Mouse (Mus musculus): ENCODE measurements around the gene Rnf34. TPM values are rescaled to one million over a fixed set of nuclear protein-coding genes. Genes with fewer than 3 reads are reported as not detected.

Rnf34 gene
- total and polyA plus RNA-seq, 2 experiments from 2014 or later, result 36.1 to 41.5 TPM

DNA sequence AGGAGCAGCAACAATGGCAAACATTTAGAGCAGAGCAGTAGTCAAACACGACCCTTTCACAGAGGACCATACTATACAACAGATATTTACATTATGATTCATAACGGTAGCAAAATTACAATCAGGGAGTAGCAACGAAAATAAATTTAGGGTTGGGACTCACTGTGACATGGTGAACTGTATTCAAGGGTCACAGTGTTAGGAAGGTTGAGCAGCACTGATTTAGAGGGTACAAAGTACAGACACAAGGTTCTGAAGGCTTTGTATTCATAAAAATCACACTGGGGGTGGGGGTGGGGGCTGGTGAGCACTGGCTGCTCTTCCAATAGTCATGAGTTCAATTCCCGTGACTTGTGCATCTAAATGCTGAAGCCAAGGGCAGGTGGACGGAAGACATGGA lies 70.7 kb downstream of the Rnf34 start:
- H3K9me3 ChIP-seq (ENCODE audit: low read length), result no peaks in the 10 kb centered on the region
- DNase-seq (ENCODE audit: low spot score) (no peak), ATAC-seq (ENCODE audit: low FRiP score) (no peak)
- no peak for TF ChIP-seq CTCF (IDR thresholded peaks at IDR 0.05)
- no peak overlapping the region for H3K4me2 ChIP-seq (ENCODE audit: low read depth, low read length, poor library complexity, severe bottlenecking)
- no peak overlapping the region for H3K9ac ChIP-seq (replicated peaks; ENCODE audit: low read length, poor library complexity, severe bottlenecking)
- 89% methylated on average over 5 of the region's 5 CpGs for WGBS
- H3K4me1 ChIP-seq (ENCODE audit: insufficient read depth, low read length), result no peaks in the 10 kb centered on the region
- no peaks in the 10 kb centered on the region for H3K36me3 ChIP-seq (ENCODE audit: insufficient read depth, low read length)
- no peak overlapping the region for H3K27ac ChIP-seq (ENCODE audit: low read depth, low read length)
- H3K27me3 ChIP-seq (ENCODE audit: insufficient read depth, low read length), result no peaks in the 10 kb centered on the region
- H3K4me3 ChIP-seq (ENCODE audit: low read depth, low read length), result no peak overlapping the region

Other genes starting within 250 kb of the Rnf34 start
- 30.5 and 35.1 TPM in 2 replicates for gene Ift81, start 235.5 kb upstream of the Rnf34 start, total RNA-seq (2014; rRNA removed)
- gene Ift81, start 235.5 kb upstream of the Rnf34 start, polyA plus RNA-seq (2015; fragmentation: Nextera tagmentation; extraction: Ambion mirVana), result 69.9 and 71.9 TPM in 2 replicates
- gene P2rx7, start 206.1 kb upstream of the Rnf34 start, total RNA-seq (2014; rRNA removed), result 6.3 and 7.3 TPM in 2 replicates
- 3.6 and 4.6 TPM in 2 replicates for gene P2rx7, start 206.1 kb upstream of the Rnf34 start, polyA plus RNA-seq (2015; fragmentation: Nextera tagmentation; extraction: Ambion mirVana)
- 15.0 and 19.4 TPM in 2 replicates for gene P2rx4, start 142.5 kb upstream of the Rnf34 start, total RNA-seq (2014; rRNA removed)
- 14.7 and 16.1 TPM in 2 replicates for gene P2rx4, start 142.5 kb upstream of the Rnf34 start, polyA plus RNA-seq (2015; fragmentation: Nextera tagmentation; extraction: Ambion mirVana)
- gene Camkk2, start 70.6 kb upstream of the Rnf34 start, total RNA-seq (2014; rRNA removed), result 70.5 and 70.9 TPM in 2 replicates
- 66.8 and 67.5 TPM in 2 replicates for gene Camkk2, start 70.6 kb upstream of the Rnf34 start, polyA plus RNA-seq (2015; fragmentation: Nextera tagmentation; extraction: Ambion mirVana)
- gene Anapc5, start 28.7 kb upstream of the Rnf34 start, total RNA-seq (2014; rRNA removed), result 463 and 516 TPM in 2 replicates
- 461 and 464 TPM in 2 replicates for gene Anapc5, start 28.7 kb upstream of the Rnf34 start, polyA plus RNA-seq (2015; fragmentation: Nextera tagmentation; extraction: Ambion mirVana)
- gene Kdm2b, start 139.8 kb downstream of the Rnf34 start, total RNA-seq (2014; rRNA removed), result 107 and 110 TPM in 2 replicates
- 78.6 and 78.8 TPM in 2 replicates for gene Kdm2b, start 139.8 kb downstream of the Rnf34 start, polyA plus RNA-seq (2015; fragmentation: Nextera tagmentation; extraction: Ambion mirVana)
- gene Orai1, start 165.0 kb downstream of the Rnf34 start, total RNA-seq (2014; rRNA removed), result 16.3 and 24.0 TPM in 2 replicates
- 13.5 and 14.8 TPM in 2 replicates for gene Orai1, start 165.0 kb downstream of the Rnf34 start, polyA plus RNA-seq (2015; fragmentation: Nextera tagmentation; extraction: Ambion mirVana)
- gene Morn3, start 197.0 kb downstream of the Rnf34 start, total RNA-seq (2014; rRNA removed), result not detected in 2 replicates
- 1.1 and 1.3 TPM in 2 replicates for gene Morn3, start 197.0 kb downstream of the Rnf34 start, polyA plus RNA-seq (2015; fragmentation: Nextera tagmentation; extraction: Ambion mirVana)
- 13.3 and 16.2 TPM in 2 replicates for gene Tmem120b, start 218.4 kb downstream of the Rnf34 start, total RNA-seq (2014; rRNA removed)
- 17.1 and 19.7 TPM in 2 replicates for gene Tmem120b, start 218.4 kb downstream of the Rnf34 start, polyA plus RNA-seq (2015; fragmentation: Nextera tagmentation; extraction: Ambion mirVana)

Measured in midbrain, postnatal 0 days (tissue).